Mouse (Mus musculus) kidney, postnatal 0 days (tissue): ENCODE measurements at regions not wholly inside any gene's neighbourhood (a gene's known extent, or its start where the extent isn't known, plus 50 kb on each side); places are given as distances from the start of the nearest gene placed in this dataset.
A peak's percentile ranks its signal among the peaks of the same experiment; 100 is the strongest.

Experiments
- ATAC-seq: fragments of 200-750 bp; cut with Nextera tagmentation; replicated peaks from 2 replicates; pipeline ENCODE4 v1.8.0; 2017; ENCODE audit warnings: low read depth, moderate number of reproducible peaks, moderate TSS enrichment, moderate library complexity; ENCODE audit not compliant: low FRiP score
- DNase-seq: peaks from one replicate; pipeline ENCODE4 v3.0.0-alpha.2; 2016; ENCODE audit warnings: low spot score
- H3K27ac ChIP-seq: fragments of 300-500 bp; sonication (generic); 2 replicates; pipeline ENCODE4 v1.5.1; 2014; ENCODE audit warnings: mild to moderate bottlenecking
- H3K27me3 ChIP-seq: fragments of 300-500 bp; sonication (generic); 2 replicates; pipeline ENCODE4 v1.6.1; 2014; ENCODE audit warnings: low read length, mixed read lengths; ENCODE audit not compliant: insufficient read depth
- H3K36me3 ChIP-seq: fragments of 300-500 bp; sonication (generic); 2 replicates; pipeline ENCODE4 v1.6.1; 2014; ENCODE audit warnings: low read length, mixed read lengths; ENCODE audit not compliant: insufficient read depth
- H3K4me1 ChIP-seq: fragments of 300-500 bp; sonication (generic); replicated peaks from 2 replicates; pipeline ENCODE4 v1.6.1; 2014; ENCODE audit warnings: antibody characterized with exemption, low read length, mixed read lengths; ENCODE audit not compliant: insufficient read depth
- H3K4me2 ChIP-seq: fragments of 300-500 bp; sonication (generic); 2 replicates; pipeline ENCODE4 v1.6.1; 2014; ENCODE audit warnings: mild to moderate bottlenecking, low read length, moderate library complexity, mixed read lengths
- H3K4me3 ChIP-seq: fragments of 300-500 bp; sonication (generic); replicated peaks from 2 replicates; pipeline ENCODE4 v1.5.1; 2014; ENCODE audit warnings: low read depth, low read length
- H3K9ac ChIP-seq: fragments of 300-500 bp; sonication (generic); 2 replicates; pipeline ENCODE4 v1.6.1; 2014; ENCODE audit warnings: low read depth, low read length
- H3K9me3 ChIP-seq: fragments of 300-500 bp; sonication (generic); replicated peaks from 2 replicates; pipeline ENCODE4 v1.6.1; 2016; ENCODE audit warnings: low read length, inconsistent platforms, mixed read lengths
- CTCF ChIP-seq: IDR thresholded peaks from 2 replicates; pipeline ENCODE4 v1.5.1; 2016; ENCODE audit warnings: antibody characterized with exemption, low read depth, mild to moderate bottlenecking, moderate library complexity
- WGBS: fragments of 180-500 bp; shearing (Covaris S2); extraction: QIAGEN DNeasy Blood & Tissue Kit; methylation state at CpG from one replicate; pipeline ENCODE4 v1.1.7; 2014; 5-methylcytosine and 5-hydroxymethylcytosine counted together

DNA sequence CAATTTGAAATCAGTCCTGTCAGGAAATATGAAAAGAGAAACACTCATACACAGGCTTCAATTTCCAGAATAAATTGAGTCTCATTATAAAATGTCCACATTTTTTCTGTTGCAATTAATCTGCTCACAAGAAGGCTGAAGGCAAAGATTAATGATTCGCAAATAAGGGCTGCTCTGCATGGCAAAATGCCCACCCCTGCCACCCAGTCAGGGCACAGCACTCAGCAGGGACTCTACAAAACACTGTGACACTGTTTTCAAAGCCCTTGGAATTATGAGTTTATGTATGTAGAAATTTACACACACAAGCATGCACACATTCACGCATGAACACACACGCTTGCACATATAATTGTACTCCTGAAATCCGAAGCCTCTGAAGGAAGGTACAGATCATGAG is 50.0 kb upstream of the Rhoj start:
- Histone ChIP-seq H3K36me3 (no peaks in the 10 kb centered on the region), H3K9me3 (no peaks in the 10 kb centered on the region)

More for the DNA sequence above, 50.0 kb upstream of the Rhoj start:
- WGBS: 61% methylated on average over 4 of the region's 4 CpGs
- Histone ChIP-seq H3K4me1 (no peaks in the 10 kb centered on the region), H3K27me3 (no peaks in the 10 kb centered on the region), H3K9ac (no peak overlapping the region), H3K4me2 (no peak overlapping the region), H3K27ac (no peak overlapping the region), H3K4me3 (no peak overlapping the region)
- no peak for ATAC-seq
- no peak for TF ChIP-seq CTCF
- DNase-seq: peak; percentile 4
